Mouse (Mus musculus) limb, embryonic 12.5 days (tissue): ENCODE measurements at regions not wholly inside any gene's neighbourhood (a gene's known extent, or its start where the extent isn't known, plus 50 kb on each side); places are given as distances from the start of the nearest gene placed in this dataset.
A peak's percentile ranks its signal among the peaks of the same experiment; 100 is the strongest.

Experiments
- ATAC-seq: fragments of 200-750 bp; cut with Nextera tagmentation; 2 replicates; pipeline ENCODE4 v1.8.0; 2017; ENCODE audit warnings: low read depth, moderate TSS enrichment; ENCODE audit not compliant: insufficient number of reproducible peaks, insufficient read depth, low FRiP score, low TSS enrichment
- H3K27ac ChIP-seq: fragments of 300-500 bp; sonication (generic); 2 replicates; pipeline ENCODE4 v1.5.1; 2016; ENCODE audit warnings: mild to moderate bottlenecking, moderate library complexity
- H3K27me3 ChIP-seq: fragments of 300-500 bp; sonication (generic); 2 replicates; pipeline ENCODE4 v1.6.1; 2016; ENCODE audit warnings: mild to moderate bottlenecking, moderate library complexity
- H3K36me3 ChIP-seq: fragments of 300-500 bp; sonication (generic); 2 replicates; pipeline ENCODE4 v1.6.1; 2016; ENCODE audit warnings: mild to moderate bottlenecking, moderate library complexity
- H3K4me1 ChIP-seq: fragments of 300-500 bp; sonication (generic); replicated peaks from 2 replicates; pipeline ENCODE4 v1.6.1; 2016
- H3K4me2 ChIP-seq: fragments of 300-500 bp; sonication (generic); 2 replicates; pipeline ENCODE4 v1.6.1; 2016; ENCODE audit warnings: mild to moderate bottlenecking, moderate library complexity
- H3K4me3 ChIP-seq: fragments of 300-500 bp; sonication (generic); replicated peaks from 2 replicates; pipeline ENCODE4 v1.5.1; 2016; ENCODE audit warnings: mild to moderate bottlenecking
- H3K9ac ChIP-seq: fragments of 300-500 bp; sonication (generic); replicated peaks from 2 replicates; pipeline ENCODE4 v1.6.1; 2016; ENCODE audit warnings: mild to moderate bottlenecking, moderate library complexity
- H3K9me3 ChIP-seq: fragments of 300-500 bp; sonication (generic); 2 replicates; pipeline ENCODE4 v1.6.1; 2016; ENCODE audit warnings: mild to moderate bottlenecking, moderate library complexity
- WGBS: fragments of 180-500 bp; shearing (Covaris S2); methylation state at CpG from one replicate; pipeline ENCODE4 v1.1.7; 2016; 5-methylcytosine and 5-hydroxymethylcytosine counted together

GRCm38 (mm10) chr1:150240110-150240509 is 79.1 kb upstream of the Pdc start:
- no peak overlapping the region for H3K4me3 ChIP-seq
- H3K36me3 ChIP-seq: no peaks in the 10 kb centered on the region
- H3K4me2 ChIP-seq: no peak overlapping the region
- no peak overlapping the region for H3K9ac ChIP-seq
- ATAC-seq: no peak
- H3K4me1 ChIP-seq: no peaks in the 10 kb centered on the region
- no peaks in the 10 kb centered on the region for H3K9me3 ChIP-seq
- H3K27me3 ChIP-seq: no peaks in the 10 kb centered on the region
- H3K27ac ChIP-seq: no peak overlapping the region
- WGBS: 94% methylated on average over 3 of the region's 3 CpGs

DNA sequence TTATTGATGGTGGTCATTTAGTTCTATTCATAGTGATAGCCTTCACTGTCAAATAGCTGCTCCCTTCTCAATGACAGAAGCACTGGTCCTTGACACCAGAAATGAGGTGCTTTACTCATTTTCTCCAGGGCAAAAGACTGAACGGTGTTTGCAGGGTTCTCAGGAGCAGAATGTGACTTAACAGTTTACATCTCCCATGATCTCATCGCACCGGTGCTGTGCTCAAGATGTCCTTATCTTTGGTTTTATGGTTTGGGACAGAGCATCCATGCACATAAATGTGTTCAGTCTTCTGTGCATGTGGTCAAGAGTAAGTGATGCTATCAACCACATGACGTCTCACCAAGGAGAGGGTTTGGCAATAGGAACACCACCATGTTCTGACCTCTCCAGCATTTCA is 78.1 kb upstream of the Pdc start:
- Histone ChIP-seq H3K27ac (no peak overlapping the region), H3K36me3 (no peaks in the 10 kb centered on the region), H3K27me3 (no peaks in the 10 kb centered on the region), H3K4me1 (no peaks in the 10 kb centered on the region), H3K9ac (no peak overlapping the region), H3K4me2 (no peak overlapping the region), H3K4me3 (no peak overlapping the region), H3K9me3 (no peaks in the 10 kb centered on the region)
- 96% methylated on average over 4 of the region's 4 CpGs for WGBS
- ATAC-seq: no peak

DNA sequence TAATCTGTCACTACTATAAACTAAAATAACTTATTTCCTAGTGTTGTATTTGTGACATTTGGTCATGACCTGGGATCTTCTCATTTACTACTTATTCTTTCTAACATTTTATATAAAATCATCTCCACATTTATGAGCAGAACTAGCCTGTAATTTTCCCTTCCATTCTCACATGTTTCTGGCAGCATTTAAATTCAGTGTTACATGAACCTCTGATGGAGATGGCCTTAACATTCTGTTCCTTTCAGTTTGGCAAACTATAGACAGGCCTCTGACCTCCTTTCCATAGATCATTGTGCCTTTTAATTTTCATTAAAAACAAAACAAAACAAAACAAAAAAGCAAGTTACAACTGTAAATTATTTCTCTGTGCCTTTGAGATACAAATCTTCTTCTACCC is 77.1 kb upstream of the Pdc start:
- H3K9me3 ChIP-seq: no peaks in the 10 kb centered on the region
- no peaks in the 10 kb centered on the region for H3K36me3 ChIP-seq
- no peak overlapping the region for H3K4me2 ChIP-seq
- no peak overlapping the region for H3K4me3 ChIP-seq
- H3K4me1 ChIP-seq: no peaks in the 10 kb centered on the region
- no peak for ATAC-seq
- H3K27ac ChIP-seq: no peak overlapping the region
- no peaks in the 10 kb centered on the region for H3K27me3 ChIP-seq
- H3K9ac ChIP-seq: no peak overlapping the region

DNA sequence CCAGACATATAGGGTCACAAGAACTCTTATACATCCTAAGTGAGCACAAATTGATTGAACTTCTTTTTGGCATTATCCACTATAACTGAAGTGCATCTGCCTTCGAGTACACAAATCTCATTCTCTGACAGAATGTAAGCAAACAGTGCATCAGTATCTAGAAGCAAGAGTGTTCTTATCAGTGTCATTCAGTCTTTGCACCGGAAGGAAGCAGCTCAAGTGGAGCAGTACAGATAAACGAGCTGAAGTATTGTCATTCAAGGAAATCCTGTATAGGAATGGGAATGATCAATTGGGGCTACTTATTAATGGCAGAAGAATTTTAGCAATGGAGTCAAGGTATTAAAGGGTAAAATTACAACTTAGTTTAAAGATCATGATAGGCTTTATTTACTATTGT is 74.3 kb upstream of the Pdc start:
- Histone ChIP-seq H3K9me3 (no peaks in the 10 kb centered on the region), H3K36me3 (no peaks in the 10 kb centered on the region), H3K4me3 (no peak overlapping the region), H3K4me2 (no peak overlapping the region), H3K9ac (no peak overlapping the region), H3K4me1 (no peaks in the 10 kb centered on the region), H3K27ac (no peak overlapping the region), H3K27me3 (no peaks in the 10 kb centered on the region)
- ATAC-seq: no peak
- 77% methylated on average over 3 of the region's 3 CpGs for WGBS

GRCm38 (mm10) chr1:150251422-150251821 is 67.8 kb upstream of the Pdc start:
- no peaks in the 10 kb centered on the region for H3K27me3 ChIP-seq
- 97% methylated on average over 1 of the region's 1 CpGs for WGBS
- H3K4me3 ChIP-seq: no peak overlapping the region
- H3K27ac ChIP-seq: no peak overlapping the region
- H3K4me2 ChIP-seq: no peak overlapping the region
- H3K9me3 ChIP-seq: no peaks in the 10 kb centered on the region
- H3K4me1 ChIP-seq: no peaks in the 10 kb centered on the region
- no peak for ATAC-seq
- no peak overlapping the region for H3K9ac ChIP-seq
- no peaks in the 10 kb centered on the region for H3K36me3 ChIP-seq

DNA sequence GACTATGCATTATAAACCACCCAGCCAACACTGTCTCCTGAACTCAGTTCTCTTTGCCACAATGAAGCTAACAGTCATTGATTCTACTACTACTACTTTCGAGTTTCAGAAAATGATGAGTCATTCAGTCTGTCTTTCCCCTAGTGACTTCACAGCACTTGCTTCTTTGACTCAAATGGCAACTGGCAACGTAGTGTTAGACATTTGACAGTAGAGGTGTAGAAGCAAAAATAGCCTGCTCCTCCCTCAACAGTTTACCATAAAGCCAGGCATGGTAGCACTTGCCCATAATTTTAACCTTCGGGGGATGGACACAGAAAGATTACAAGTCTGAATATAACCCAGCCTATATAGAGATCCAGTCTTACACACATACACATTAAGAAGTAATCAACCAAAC is 67.3 kb upstream of the Pdc start:
- 91% methylated on average over 3 of the region's 3 CpGs for WGBS
- Histone ChIP-seq H3K27ac (no peak overlapping the region), H3K4me3 (no peak overlapping the region), H3K4me2 (no peak overlapping the region), H3K4me1 (no peaks in the 10 kb centered on the region), H3K27me3 (no peaks in the 10 kb centered on the region), H3K9me3 (no peaks in the 10 kb centered on the region), H3K36me3 (no peaks in the 10 kb centered on the region), H3K9ac (no peak overlapping the region)
- no peak for ATAC-seq

DNA sequence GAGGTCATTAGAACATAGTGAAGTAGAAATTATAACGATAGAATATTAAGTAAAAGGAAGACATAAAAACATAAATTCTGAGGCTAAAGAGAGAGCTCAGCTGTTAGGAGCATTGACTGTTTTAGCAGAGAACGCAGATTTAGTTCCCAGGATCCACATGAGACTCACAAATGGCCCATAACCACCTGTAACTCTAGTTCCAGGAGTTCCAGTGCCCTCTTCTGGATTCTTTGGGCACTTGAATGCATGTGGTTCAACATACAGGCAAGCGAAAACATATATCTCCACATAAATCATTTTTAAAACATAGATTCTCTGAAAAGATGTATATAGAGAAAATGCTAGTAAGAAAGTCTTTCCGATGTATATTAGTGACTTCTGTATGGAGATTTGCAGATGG is 61.6 kb upstream of the Pdc start:
- no peaks in the 10 kb centered on the region for H3K9me3 ChIP-seq
- no peak overlapping the region for H3K4me2 ChIP-seq
- H3K27me3 ChIP-seq: no peaks in the 10 kb centered on the region
- no peak overlapping the region for H3K4me3 ChIP-seq
- ATAC-seq: no peak
- H3K27ac ChIP-seq: no peak overlapping the region
- no peak overlapping the region for H3K9ac ChIP-seq
- no peaks in the 10 kb centered on the region for H3K4me1 ChIP-seq
- 70% methylated on average over 4 of the region's 4 CpGs for WGBS
- no peaks in the 10 kb centered on the region for H3K36me3 ChIP-seq

GRCm38 (mm10) chr1:150260355-150260754 is 58.9 kb upstream of the Pdc start:
- no peak overlapping the region for H3K4me3 ChIP-seq
- H3K27ac ChIP-seq: no peak overlapping the region
- H3K9me3 ChIP-seq: no peaks in the 10 kb centered on the region
- 74% methylated on average over 1 of the region's 1 CpGs for WGBS
- H3K9ac ChIP-seq: no peak overlapping the region
- H3K36me3 ChIP-seq: no peaks in the 10 kb centered on the region
- no peak for ATAC-seq
- H3K4me1 ChIP-seq: no peaks in the 10 kb centered on the region
- no peaks in the 10 kb centered on the region for H3K27me3 ChIP-seq
- H3K4me2 ChIP-seq: no peak overlapping the region

DNA sequence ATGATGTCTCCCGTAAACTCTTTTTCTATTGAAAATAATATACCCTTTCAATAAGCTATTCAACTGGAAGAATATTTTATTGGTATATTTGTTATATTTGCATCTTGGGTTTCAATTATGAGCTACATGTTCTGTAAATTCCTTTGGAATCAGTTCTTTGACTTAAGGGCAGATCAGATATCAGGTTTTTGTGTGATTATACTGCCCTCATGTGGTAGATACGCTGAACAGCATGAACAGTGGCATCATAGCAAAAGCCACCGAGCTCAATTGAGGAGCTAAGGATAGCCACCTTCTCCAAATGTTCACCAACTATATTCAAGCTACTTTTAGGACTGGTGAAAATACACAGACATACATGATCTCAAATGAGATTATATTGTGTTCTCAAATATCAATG is 52.7 kb upstream of the Pdc start:
- Histone ChIP-seq H3K4me2 (no peak overlapping the region), H3K9me3 (no peaks in the 10 kb centered on the region), H3K27ac (no peak overlapping the region), H3K4me3 (no peak overlapping the region), H3K36me3 (no peaks in the 10 kb centered on the region), H3K9ac (no peak overlapping the region), H3K4me1 (no peaks in the 10 kb centered on the region), H3K27me3 (no peaks in the 10 kb centered on the region)
- 41% methylated on average over 3 of the region's 3 CpGs for WGBS
- no peak for ATAC-seq

DNA sequence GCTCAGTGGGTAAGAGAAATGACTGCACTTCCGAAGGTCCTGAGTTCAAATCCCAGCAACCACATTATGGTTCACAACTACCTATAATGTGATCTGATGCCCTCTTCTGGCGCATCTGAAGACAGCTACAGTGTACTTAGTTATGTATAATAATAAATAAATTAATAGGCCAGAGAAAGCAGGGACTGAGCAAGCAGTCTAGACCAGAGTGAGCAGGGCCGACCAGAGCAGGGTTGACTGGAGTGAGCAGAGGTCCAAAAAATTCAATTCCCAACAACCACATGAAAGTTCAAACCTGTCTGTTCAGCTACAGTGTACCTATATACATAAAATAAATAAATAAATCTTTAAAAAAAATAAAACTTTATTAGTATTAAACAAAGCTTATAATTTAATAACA is 52.2 kb upstream of the Pdc start:
- Histone ChIP-seq H3K4me2 (no peak overlapping the region), H3K9ac (no peak overlapping the region), H3K9me3 (no peaks in the 10 kb centered on the region), H3K27ac (no peak overlapping the region), H3K27me3 (no peaks in the 10 kb centered on the region), H3K36me3 (no peaks in the 10 kb centered on the region), H3K4me3 (no peak overlapping the region), H3K4me1 (no peaks in the 10 kb centered on the region)
- 77% methylated on average over 3 of the region's 3 CpGs for WGBS
- ATAC-seq: 0 out of 2 replicates have a peak, but pooled peaks have one; percentile 52
